Mouse (Mus musculus) neural tube, embryonic 10.5 days (tissue): ENCODE results near the gene Mfap1a.
"Not testable (repeated sequence)": the region's sequence is repeated elsewhere in the genome, so short reads cannot be mapped to it uniquely, and the experiment has no call there.

Experiments
- DNase-seq: peaks from one replicate; pipeline ENCODE4 v3.0.0-alpha.2; 2017; ENCODE audit warnings: low spot score; ENCODE audit errors: extremely low spot score

Mfap1a gene

DNA sequence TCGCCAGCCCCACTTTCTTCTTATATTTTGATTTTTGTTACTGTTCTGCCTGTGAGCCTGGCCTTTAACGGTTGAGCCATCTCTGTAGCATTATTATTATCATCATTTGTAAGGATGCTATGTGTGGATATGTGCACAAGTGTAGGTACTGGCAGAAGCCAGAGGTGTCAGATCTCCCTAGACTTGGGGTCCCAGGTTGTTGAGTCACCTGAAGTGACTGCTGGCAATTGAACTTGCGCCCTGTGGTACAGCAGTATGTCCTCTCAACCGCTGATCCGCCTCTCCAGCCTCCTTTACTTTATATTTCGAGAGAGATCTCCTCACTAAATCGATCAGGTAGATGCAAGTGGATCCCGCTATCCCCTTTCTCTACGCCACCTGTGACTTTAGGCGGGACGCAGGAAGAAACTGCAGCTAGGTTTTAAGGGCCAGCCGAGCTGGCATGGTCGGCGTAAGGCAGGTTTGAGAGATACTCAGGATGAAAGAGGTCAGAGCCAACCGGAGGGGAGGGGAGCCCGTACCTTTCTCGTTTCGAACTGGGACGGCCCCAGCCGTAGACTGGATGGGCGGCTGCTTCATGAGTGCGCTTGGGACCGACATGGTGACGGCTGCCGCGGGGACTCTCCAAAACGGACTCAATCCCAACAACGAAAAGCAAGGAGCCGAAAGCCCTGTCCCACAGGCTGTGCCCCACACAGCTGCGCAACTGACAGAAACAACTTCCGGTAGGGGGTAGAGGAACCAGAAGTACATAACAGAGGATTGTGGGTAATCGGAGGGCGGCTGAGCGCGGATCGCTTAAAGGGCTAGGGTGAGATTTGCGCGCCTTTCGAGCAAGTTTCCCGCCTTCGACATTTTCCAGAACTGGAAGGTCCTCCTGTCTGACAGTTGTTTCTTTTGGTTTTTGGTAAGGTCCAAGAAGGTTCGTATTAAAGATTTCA, at the start of gene Mfap1a, which contains the start of gene Wdr76:
Mfap1a (minus strand) TSS at position 724 of the 941 bp plus-strand sequence.
Wdr76 (plus strand) TSS at position 782 of the 941 bp plus-strand sequence.
- peak; percentile 84 for DNase-seq

DNA sequence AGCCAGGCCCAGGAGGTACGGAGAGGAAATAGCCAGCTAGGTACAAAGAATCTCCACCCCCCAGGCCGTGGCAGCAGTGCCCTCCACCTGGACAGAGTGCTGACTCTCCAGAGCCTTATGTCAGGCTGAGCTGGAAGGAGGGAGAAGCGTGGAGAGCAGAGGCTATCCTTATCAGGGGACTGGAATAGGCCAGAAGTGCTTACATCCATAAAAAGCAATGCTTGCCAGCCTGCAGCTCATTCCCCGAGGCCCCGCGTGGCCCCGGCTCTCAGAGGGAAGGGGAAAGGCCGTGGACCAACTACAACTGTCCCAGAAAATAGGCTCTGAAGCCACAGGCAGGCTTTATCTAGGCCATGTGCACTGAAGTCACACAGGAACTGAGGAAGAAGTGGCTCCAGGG, 44.8 kb upstream of the Mfap1a start:
- DNase-seq, result no peak

DNA sequence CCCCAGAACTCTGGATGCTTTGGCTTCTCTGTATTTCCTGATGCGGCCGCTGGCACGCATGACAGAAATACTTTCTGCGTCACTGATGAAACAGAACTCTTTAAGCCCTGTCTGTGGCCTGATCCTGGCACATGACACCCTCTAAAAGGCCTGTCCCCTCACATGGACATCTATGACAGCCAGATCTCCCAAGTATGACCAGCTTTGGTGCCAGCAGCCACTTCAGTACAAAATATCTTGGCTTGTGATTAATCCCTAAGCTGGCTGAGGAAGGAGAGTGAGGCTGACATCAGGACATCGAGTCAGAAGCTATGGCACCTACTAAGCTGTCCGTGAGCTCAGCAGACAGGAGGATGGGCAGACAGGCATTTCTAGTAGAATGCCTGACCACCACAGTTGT, 43.2 kb upstream of the Mfap1a start:
- no peak for DNase-seq

DNA sequence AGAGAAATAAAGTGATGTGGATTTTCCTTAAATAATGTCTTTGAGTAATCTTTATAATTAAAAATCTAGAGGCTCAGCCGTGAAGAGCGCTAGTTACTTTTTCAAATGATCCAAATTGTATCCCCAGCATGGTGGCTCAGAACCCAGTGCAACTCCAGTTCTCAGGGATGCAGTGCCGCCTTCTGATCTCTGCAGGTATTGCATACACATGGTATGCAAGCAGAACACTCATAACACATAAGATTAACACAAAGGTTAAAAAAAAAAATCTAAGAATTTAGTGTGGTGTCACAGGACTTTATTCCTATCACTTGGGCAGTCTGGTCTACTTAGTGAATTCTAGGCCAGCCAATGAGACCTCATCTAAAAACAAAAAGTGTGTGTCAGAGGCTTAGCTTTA, 38.4 kb upstream of the Mfap1a start:
- no peak for DNase-seq

DNA sequence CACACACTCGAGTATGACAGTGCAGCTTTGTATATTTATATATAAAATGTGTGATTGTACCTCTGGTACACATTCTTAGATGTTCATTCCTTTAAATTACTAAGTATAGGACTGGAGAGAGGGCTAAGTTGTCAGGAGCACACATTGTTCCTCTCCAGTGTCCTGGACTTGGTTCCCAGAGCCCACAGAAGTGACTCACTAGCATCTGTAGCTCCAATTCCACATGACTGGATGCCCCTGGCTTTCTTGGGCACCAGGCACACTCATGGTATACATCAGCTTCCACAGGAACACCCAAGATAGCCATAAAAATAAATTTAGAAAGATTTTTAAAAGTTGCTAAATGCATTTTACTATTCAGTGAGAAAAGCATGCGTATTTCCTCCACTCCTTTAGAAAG, 18.6 kb upstream of the Mfap1a start:
- DNase-seq, result no peak

DNA sequence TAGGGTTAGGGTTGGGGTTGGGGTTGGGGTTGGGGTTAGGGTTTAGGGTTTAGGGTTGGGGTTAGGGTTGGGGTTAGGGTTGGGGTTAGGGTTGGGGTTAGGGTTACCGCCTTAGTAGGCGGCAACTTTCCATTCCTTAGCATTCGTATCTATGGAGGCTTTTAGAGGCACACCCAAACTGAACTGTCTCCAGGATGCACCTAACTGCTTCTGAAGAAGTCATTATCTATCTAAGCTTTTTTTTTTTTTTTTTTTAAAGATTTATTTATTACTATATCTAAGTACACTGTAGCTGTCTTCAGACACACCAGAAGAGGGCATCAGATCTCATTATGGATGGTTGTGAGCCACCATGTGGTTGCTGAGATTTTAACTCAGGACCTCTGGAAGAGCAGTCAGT, 16.4 kb upstream of the Mfap1a start:
- DNase-seq, result not testable (repeated sequence)

DNA sequence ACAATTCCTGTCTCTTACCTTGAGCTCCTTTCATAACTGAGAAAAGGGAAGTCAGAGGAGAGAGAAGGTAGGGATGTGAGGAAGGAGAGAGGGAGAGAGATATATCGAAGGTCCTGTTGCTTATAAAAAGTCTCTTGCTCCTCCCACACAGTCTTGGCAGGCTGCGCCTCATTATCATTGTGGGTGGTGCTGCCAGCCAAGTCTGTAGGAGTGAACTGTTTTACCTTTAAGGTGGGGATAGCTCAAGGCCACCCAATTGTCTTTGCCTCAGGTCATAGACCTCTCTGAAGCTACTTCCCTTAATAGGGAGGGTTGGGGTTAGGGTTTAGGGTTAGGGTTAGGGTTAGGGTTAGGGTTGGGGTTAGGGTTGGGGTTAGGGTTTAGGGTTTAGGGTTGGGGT, 15.5 kb upstream of the Mfap1a start:
- DNase-seq, result no peak

DNA sequence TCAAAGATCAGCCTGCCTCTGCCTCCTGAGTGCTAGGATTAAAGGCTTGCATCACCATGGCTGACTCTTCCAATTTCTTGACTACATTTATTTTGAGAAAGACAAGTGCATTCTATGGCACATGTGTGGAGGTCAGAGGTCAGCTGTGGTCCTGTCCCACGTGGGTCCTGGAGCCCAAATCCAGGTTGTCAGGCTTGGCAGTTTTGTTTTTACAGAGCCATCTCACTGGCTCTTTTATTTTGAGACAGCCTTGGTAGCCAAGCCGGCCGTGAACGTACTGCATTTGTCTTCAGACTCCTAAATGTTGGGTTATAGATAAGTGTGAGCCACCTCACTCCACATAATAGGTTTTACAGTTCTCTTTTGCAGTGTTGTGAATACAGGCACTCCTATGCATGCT, 12.2 kb upstream of the Mfap1a start:
- DNase-seq, result not testable (repeated sequence)

DNA sequence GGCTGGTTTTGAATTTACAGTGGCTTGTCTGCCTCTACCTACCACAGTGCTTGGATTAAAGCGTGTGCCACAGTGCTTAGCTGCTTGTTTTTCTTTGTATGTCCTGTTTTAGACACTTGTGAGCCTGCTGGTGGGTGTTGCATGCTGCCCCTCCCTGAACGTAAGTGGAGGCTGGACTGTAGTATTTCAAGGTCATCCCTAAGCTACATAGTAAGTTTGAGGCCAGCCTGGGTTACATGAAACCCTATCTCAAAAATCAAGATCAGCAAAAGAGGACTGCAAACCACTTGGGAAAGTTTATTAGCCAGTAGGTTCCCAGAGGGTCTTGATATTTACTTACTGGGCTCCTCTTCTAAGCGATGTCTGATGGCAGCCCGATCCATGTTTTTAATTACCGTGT, 11.6 kb upstream of the Mfap1a start:
- DNase-seq, result no peak

DNA sequence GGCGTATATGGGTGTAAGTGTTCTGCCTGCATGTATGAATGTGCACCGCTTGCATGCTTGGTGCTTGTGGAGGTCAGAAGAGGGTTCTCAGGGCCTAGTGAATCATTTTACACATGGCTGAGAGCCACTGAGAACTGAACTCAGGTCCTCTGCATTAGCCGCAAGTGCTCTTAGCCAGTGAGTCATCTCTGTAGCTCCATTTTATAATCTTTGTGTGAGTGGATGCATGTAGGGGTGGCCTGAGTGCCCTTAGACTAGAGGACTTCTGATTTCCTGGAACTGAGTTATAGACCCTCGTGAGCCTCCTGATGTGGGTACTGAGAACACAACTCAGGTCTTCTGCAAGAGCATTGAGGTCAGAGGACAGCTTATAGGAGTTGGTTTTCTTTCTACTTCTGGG, 7.7 kb upstream of the Mfap1a start:
- DNase-seq, result no peak

DNA sequence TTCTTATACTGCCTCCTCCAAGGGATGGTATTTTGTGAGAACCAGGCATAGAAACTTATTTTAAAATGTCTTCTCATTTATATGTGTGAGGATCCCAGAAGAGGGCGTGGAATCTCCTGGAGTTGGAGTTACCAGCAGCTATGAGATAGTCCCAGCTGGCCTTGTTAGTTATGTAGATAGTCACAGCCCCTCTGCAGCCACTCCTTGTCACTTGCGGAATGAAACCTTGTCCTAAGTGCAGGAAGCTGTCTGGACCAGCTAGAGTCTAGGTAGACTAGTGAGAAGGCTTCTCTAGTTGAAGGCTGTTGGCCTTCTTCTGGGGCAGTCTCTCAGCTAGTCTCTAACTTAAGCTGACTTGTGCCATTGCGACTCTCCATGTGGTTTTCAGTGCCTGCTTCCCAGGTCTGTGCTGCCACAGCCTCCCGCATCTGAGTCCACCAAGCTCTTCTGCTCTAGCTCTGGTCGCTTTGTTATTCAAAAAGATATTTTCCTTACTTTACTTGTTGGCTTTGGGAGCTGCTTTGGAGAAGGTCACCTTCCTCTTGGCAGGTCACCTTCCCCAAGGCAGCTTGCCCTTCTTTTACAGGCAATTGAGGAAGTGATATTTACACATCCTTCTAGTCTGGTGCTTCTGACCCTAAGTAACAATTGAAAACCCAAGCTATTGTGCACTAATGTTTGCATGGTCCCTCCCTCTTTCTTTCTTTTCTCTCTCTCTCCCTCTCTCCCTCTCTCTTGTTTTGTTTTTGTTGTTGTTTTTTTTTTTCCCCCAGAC, 6.7 kb upstream of the Mfap1a start:
- not testable (repeated sequence) for DNase-seq

DNA sequence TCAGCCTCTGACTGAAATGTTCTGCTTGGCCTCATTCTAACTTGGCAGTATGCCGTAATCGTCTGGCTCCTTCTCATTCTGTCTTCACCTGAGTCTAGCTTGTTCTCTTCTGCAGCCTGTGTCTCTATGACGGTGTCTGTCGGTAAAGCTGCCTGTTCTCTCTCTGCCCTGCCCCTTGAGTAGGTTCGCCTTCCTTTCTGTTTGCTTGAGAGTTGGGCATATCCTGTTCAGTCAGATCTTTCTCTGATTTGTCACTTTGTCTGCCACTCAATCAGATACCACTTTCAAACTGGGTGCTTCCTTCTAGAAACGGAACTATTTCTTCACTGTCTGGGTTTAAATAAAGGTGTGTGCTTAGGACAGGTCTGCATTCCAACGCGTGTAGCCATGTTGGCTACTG, 4.9 kb upstream of the Mfap1a start:
- no peak for DNase-seq

DNA sequence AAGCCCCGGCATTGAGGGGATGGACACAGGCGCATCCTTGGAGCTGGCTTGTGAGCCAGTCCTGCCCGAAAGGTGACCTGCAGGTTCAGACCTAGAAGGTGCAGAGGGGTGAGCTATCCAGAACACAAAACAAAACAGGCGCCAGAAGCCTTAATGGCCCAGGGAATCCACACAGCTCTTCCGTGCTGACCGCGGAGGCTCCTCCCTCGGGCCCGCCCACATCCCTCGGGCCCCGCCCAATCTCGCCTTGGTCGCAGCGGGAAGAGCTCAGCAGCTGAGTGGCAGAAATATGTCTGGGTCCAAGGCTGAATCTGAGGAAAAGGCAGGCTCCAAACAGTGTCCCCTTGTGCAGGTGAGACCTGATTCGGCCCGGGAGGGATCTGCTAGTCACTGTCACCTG, 3.1 kb upstream of the Mfap1a start:
- DNase-seq, result peak; percentile 41

DNA sequence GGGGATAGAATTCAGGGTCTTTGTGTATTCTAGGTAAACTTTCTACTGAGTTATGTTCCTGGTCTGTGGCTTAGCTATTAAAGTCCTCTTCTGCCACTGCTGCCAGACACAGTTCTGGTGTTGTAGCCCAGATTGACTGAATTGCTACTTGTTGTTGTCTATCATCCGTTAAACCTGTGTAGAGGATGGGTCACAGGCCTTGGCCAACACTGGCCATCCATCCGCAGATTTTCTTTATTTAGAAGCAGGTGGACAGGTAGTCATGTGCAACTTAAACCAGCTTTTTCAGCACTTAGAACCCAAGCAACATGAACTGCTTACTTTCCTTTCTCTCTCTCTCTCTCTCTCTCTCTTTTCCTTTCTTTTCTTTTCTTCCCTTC, 1.5 kb upstream of the Mfap1a start:
- no peak for DNase-seq

DNA sequence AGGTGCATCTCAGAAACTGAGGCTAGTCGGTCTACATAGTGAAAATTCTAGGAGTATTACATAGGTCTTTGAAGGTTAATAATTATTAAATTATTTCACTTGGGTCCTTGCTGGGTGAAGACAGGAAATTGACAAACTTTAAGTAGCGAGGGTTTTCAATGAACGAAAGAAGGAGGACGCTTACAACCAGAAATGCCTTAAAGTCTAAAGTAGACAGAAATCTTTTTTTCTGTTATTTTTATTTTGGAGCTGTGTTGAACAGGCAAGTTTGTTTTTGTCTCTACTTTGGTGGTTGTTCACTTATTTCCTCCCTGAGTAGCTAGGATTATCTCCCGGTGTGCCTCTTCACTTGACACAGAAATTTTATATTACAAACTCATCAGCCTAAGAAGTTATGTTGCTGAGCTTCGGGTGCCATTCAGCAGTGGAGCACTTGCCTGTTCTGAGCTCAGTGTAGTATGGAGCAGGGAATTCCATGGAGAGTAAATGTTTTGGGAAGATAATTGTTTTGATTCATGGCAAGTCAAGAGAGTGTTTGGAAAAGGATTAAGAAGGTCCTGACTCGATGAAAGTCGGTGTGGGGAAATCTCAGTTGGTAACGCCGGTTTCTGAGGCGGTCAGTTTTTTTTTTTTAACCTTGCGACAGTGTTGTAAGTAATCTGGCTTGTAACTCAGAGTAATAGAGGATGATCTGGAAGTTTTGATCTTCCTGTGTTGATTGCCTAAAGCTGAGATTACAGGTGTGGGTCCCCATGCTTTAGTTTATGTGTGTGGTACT, 897 bp upstream of the Mfap1a start:
- DNase-seq, result no peak

DNA sequence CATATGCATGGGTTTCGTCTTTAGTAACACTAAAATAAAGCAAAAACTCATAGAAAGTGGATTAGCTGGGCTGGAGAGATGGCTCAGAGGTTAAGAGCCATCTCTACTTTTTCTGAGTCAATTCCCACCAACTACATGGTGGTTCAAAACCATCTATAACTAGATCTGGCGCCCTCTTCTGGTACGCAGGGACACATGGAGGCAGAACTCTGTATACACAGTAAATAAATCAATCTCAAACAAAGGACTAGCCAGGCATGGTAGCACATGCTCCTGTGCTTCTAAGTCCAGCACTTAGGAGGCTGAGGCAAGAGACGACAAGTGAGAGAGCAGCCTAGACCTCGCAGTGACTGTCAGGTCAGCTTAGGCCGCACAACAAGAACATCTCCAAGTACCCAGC, 4.9 kb downstream of the Mfap1a start:
- not testable (repeated sequence) for DNase-seq

DNA sequence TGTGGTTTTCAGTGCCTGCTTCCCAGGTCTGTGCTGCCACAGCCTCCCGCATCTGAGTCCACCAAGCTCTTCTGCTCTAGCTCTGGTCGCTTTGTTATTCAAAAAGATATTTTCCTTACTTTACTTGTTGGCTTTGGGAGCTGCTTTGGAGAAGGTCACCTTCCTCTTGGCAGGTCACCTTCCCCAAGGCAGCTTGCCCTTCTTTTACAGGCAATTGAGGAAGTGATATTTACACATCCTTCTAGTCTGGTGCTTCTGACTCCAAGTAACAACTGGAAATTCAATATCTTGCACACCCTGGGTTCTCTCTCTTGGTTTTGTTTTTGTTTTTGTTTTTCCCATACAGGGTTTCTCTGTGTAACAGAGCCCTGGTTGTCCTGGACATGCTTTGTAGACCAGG, 22.1 kb downstream of the Mfap1a start:
- DNase-seq, result not testable (repeated sequence)

DNA sequence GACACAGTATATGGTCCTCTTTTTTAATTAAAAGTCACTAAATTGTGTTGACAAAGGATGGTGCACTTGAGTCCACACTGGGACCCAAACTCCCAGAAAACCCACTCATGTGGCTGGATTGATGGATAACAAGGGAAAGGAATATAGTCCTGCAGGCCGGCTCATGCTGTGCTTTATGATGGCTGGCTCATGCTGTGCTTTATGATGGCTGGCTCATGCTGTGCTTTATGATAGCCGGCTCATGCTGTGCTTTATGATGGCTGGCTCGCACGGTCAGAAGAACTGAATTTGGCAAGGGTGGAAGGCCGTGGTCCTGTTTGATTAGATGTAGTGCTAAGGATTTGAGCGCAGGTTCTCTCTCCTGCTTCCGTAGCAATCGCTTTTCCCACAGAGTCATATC, 22.9 kb downstream of the Mfap1a start:
- DNase-seq, result no peak

DNA sequence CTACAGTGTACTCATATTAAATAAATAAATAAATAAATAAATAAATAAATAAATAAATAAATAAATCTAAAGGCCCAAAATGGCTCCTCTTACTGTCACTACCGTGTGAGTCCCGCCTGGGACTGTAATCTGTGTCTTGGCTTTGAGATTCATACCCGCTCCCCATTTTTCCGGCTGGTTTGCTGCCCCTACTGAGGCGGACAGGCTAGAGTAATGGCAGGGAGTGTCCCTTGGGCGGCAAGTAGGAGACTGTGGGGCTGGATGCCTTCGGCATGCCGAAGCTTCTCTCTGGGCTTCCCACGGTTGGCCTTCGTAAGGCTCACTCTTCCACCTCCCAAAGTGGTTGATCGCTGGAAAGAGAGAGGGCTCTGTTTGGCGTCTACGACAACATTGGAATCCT, 25.5 kb downstream of the Mfap1a start:
- DNase-seq, result not testable (repeated sequence)

DNA sequence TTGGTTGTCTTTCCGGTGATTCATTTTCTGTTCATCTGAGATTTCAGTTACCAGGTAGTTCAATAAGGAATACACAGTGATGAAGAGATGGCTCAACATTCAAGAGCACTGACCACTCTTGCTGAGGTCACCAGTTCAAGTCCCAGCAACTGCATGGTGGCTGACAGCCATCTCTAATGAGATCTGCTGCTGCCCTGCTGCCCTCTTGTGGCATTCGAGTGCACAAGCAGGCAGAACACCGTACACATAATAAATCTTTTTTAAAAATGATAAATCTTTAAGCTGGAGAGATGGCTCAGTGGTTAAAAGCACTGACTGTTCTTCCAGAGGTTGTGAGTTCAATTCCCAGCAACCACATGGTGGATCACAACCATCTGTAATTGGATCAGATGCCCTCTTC, 26.0 kb downstream of the Mfap1a start:
- no peak for DNase-seq

DNA sequence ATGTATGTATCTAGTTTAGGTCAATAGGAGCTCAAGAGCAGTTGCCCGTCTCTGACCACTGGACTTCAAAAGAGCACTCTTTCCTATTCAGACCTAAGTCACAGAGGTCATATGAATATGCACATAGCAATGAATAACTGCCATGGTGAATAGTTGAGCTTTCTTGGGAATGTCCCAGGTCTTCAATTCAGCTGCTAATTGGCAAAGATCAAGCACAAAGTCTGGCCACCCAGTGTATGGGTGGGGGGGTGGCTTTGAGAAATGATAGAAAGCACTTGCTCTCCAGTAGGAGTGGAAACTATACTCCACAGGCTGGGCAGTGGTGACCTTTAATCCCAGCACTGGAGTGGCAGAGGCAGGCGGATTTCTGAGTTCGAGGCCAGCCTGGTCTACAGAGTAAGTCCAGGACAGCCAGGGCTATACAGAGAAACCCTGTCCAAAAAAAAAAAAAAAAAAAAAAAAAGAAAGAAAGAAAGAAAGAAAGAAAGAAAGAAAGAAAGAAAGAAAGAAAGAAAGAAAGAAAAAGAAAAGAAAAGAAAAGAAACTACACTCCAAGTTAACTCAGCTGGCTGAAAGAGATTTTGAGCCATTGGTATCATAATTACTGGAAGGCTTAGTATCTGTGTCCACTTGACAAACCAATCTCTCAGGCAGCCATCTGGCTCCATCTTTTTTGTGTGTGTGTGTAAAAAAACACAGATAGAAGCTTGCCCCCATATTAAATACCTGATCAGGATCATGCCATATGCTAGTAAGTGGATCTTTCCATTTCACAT, 28.8 kb downstream of the Mfap1a start:
- no peak for DNase-seq
